Mouse (Mus musculus): ENCODE measurements at regions not wholly inside any gene's neighbourhood (a gene's known extent, or its start where the extent isn't known, plus 50 kb on each side); places are given as distances from the start of the nearest gene placed in this dataset.

- Histone ChIP-seq H3K36me3 (replicated peaks; ENCODE audit: insufficient read depth, low read length) (no peaks in the 10 kb centered on the region), H3K4me3 (ENCODE audit: low read depth, low read length) (no peak overlapping the region), H3K4me1 (ENCODE audit: insufficient read depth) (no peaks in the 10 kb centered on the region), H3K9me3 (ENCODE audit: low read length) (no peaks in the 10 kb centered on the region), H3K9ac (replicated peaks) (no peak overlapping the region), H3K27me3 (ENCODE audit: insufficient read depth, low read length) (0 out of 2 replicates have a peak, but pooled peaks cover 3% of the 10 kb centered on the region), H3K4me2 (ENCODE audit: low read depth, low read length) (no peak overlapping the region), H3K27ac (ENCODE audit: low read depth) (no peak overlapping the region)
- no peak for ATAC-seq
- no peak for DNase-seq
- WGBS (ENCODE audit: insufficient replicate concordance), result 35% methylated on average over 3 of the region's 3 CpGs
- no peak for TF ChIP-seq CTCF (IDR thresholded peaks at IDR 0.05; ENCODE audit: low read depth)
- no peak for TF ChIP-seq EP300 (IDR thresholded peaks at IDR 0.05; ENCODE audit: low read depth)
These were observed 53.7 kb upstream of the Foxb1 start for GRCm38 (mm10) chr9:69814432-69814831.

GRCm38 (mm10) chr9:69823179-69823966 is 62.6 kb upstream of the Foxb1 start:
- H3K27me3 ChIP-seq (ENCODE audit: insufficient read depth, low read length), result no peaks in the 10 kb centered on the region
- no peak overlapping the region for H3K9ac ChIP-seq (replicated peaks)
- no peaks in the 10 kb centered on the region for H3K9me3 ChIP-seq (ENCODE audit: low read length)
- H3K4me2 ChIP-seq (ENCODE audit: low read depth, low read length), result no peak overlapping the region
- no peaks in the 10 kb centered on the region for H3K4me1 ChIP-seq (ENCODE audit: insufficient read depth)
- DNase-seq, result no peak
- no peak overlapping the region for H3K27ac ChIP-seq (ENCODE audit: low read depth)
- ATAC-seq, result no peak
- TF ChIP-seq CTCF (IDR thresholded peaks at IDR 0.05; ENCODE audit: low read depth), result no peak
- TF ChIP-seq EP300 (IDR thresholded peaks at IDR 0.05; ENCODE audit: low read depth), result no peak
- H3K4me3 ChIP-seq (ENCODE audit: low read depth, low read length), result no peak overlapping the region
- WGBS (ENCODE audit: insufficient replicate concordance), result 71% methylated on average over 9 of the region's 9 CpGs
- no peaks in the 10 kb centered on the region for H3K36me3 ChIP-seq (replicated peaks; ENCODE audit: insufficient read depth, low read length)

GRCm38 (mm10) chr9:69828428-69828827 is 67.7 kb upstream of the Foxb1 start:
- Histone ChIP-seq H3K27ac (ENCODE audit: low read depth) (no peak overlapping the region), H3K27me3 (ENCODE audit: insufficient read depth, low read length) (no peaks in the 10 kb centered on the region), H3K4me3 (ENCODE audit: low read depth, low read length) (no peak overlapping the region), H3K36me3 (replicated peaks; ENCODE audit: insufficient read depth, low read length) (no peaks in the 10 kb centered on the region), H3K9ac (replicated peaks) (no peak overlapping the region), H3K4me1 (ENCODE audit: insufficient read depth) (no peaks in the 10 kb centered on the region), H3K4me2 (ENCODE audit: low read depth, low read length) (no peak overlapping the region), H3K9me3 (ENCODE audit: low read length) (no peaks in the 10 kb centered on the region)
- no peak for TF ChIP-seq CTCF (IDR thresholded peaks at IDR 0.05; ENCODE audit: low read depth)
- TF ChIP-seq EP300 (IDR thresholded peaks at IDR 0.05; ENCODE audit: low read depth), result no peak
- 74% methylated on average over 6 of the region's 6 CpGs for WGBS (ENCODE audit: insufficient replicate concordance)
- ATAC-seq, result no peak
- no peak for DNase-seq

GRCm38 (mm10) chr9:69835396-69835795 is 74.7 kb upstream of the Foxb1 start:
- H3K9ac ChIP-seq (replicated peaks), result no peak overlapping the region
- no peak for ATAC-seq
- H3K4me1 ChIP-seq (ENCODE audit: insufficient read depth), result no peaks in the 10 kb centered on the region
- no peak for TF ChIP-seq CTCF (IDR thresholded peaks at IDR 0.05; ENCODE audit: low read depth)
- no peak for TF ChIP-seq EP300 (IDR thresholded peaks at IDR 0.05; ENCODE audit: low read depth)
- no peak overlapping the region for H3K4me2 ChIP-seq (ENCODE audit: low read depth, low read length)
- H3K27ac ChIP-seq (ENCODE audit: low read depth), result no peak overlapping the region
- no peak overlapping the region for H3K4me3 ChIP-seq (ENCODE audit: low read depth, low read length)
- 47% methylated on average over 4 of the region's 4 CpGs for WGBS (ENCODE audit: insufficient replicate concordance)
- no peaks in the 10 kb centered on the region for H3K36me3 ChIP-seq (replicated peaks; ENCODE audit: insufficient read depth, low read length)
- H3K27me3 ChIP-seq (ENCODE audit: insufficient read depth, low read length), result no peaks in the 10 kb centered on the region
- no peak for DNase-seq
- no peaks in the 10 kb centered on the region for H3K9me3 ChIP-seq (ENCODE audit: low read length)

GRCm38 (mm10) chr9:69839198-69839597 is 78.5 kb upstream of the Foxb1 start:
- DNase-seq, result peak; percentile 19
- H3K27me3 ChIP-seq (ENCODE audit: insufficient read depth, low read length), result no peaks in the 10 kb centered on the region
- no peaks in the 10 kb centered on the region for H3K36me3 ChIP-seq (replicated peaks; ENCODE audit: insufficient read depth, low read length)
- WGBS (ENCODE audit: insufficient replicate concordance), result 54% methylated on average over 2 of the region's 2 CpGs
- peak; percentile 97 for ATAC-seq
- TF ChIP-seq EP300 (IDR thresholded peaks at IDR 0.05; ENCODE audit: low read depth), result no peak
- no peak for TF ChIP-seq CTCF (IDR thresholded peaks at IDR 0.05; ENCODE audit: low read depth)
- H3K4me3 ChIP-seq (ENCODE audit: low read depth, low read length), result no peak overlapping the region
- no peak overlapping the region for H3K4me2 ChIP-seq (ENCODE audit: low read depth, low read length)
- H3K4me1 ChIP-seq (ENCODE audit: insufficient read depth), result no peaks in the 10 kb centered on the region
- H3K27ac ChIP-seq (ENCODE audit: low read depth), result no peak overlapping the region
- H3K9me3 ChIP-seq (ENCODE audit: low read length), result no peaks in the 10 kb centered on the region
- no peak overlapping the region for H3K9ac ChIP-seq (replicated peaks)

GRCm38 (mm10) chr9:69844712-69845111 is 84.0 kb upstream of the Foxb1 start:
- no peaks in the 10 kb centered on the region for H3K9me3 ChIP-seq (ENCODE audit: low read length)
- no peaks in the 10 kb centered on the region for H3K4me1 ChIP-seq (ENCODE audit: insufficient read depth)
- no peak overlapping the region for H3K4me3 ChIP-seq (ENCODE audit: low read depth, low read length)
- DNase-seq, result no peak
- no peak for TF ChIP-seq EP300 (IDR thresholded peaks at IDR 0.05; ENCODE audit: low read depth)
- TF ChIP-seq CTCF (IDR thresholded peaks at IDR 0.05; ENCODE audit: low read depth), result no peak
- WGBS (ENCODE audit: insufficient replicate concordance), result 63% methylated on average over 6 of the region's 6 CpGs
- H3K27ac ChIP-seq (ENCODE audit: low read depth), result no peak overlapping the region
- H3K9ac ChIP-seq (replicated peaks), result no peak overlapping the region
- H3K4me2 ChIP-seq (ENCODE audit: low read depth, low read length), result no peak overlapping the region
- ATAC-seq, result no peak
- no peaks in the 10 kb centered on the region for H3K27me3 ChIP-seq (ENCODE audit: insufficient read depth, low read length)
- H3K36me3 ChIP-seq (replicated peaks; ENCODE audit: insufficient read depth, low read length), result no peaks in the 10 kb centered on the region

All from liver, postnatal 0 days (tissue).